Mouse (Mus musculus) ovary, postnatal 10 days (tissue): ENCODE results near the gene Ccin.

Experiments
- DNase-seq: peaks from one replicate; pipeline ENCODE4 v3.0.0; 2022; ENCODE audit warnings: low spot score

The Ccin gene

GRCm38 (mm10) chr4:44013391-44014070 lies 30.2 kb downstream of the Ccin start:
- DNase-seq = no peak

- no peak for DNase-seq
Measured at GRCm38 (mm10) chr4:44016071-44016470, 32.8 kb downstream of the Ccin start.

- DNase-seq = no peak
Measured at GRCm38 (mm10) chr4:44016791-44017190, 33.5 kb downstream of the Ccin start.

GRCm38 (mm10) chr4:44022323-44022722 lies 39.0 kb downstream of the Ccin start:
- DNase-seq = no peak

GRCm38 (mm10) chr4:44022766-44023165 lies 39.5 kb downstream of the Ccin start:
- no peak for DNase-seq

- no peak for DNase-seq
Measured at GRCm38 (mm10) chr4:44023681-44024080, 40.4 kb downstream of the Ccin start.

- DNase-seq = no peak
Measured at GRCm38 (mm10) chr4:44024241-44024640, 41.0 kb downstream of the Ccin start.

- DNase-seq = no peak
Measured at GRCm38 (mm10) chr4:44025570-44025969, 42.3 kb downstream of the Ccin start.

GRCm38 (mm10) chr4:44028303-44029135 lies 45.2 kb downstream of the Ccin start:
- no peak for DNase-seq

- DNase-seq = no peak
Measured at GRCm38 (mm10) chr4:44029661-44030066, 46.4 kb downstream of the Ccin start.

- DNase-seq = no peak
Measured at GRCm38 (mm10) chr4:44031521-44031920, 48.2 kb downstream of the Ccin start.
